Mouse (Mus musculus): ENCODE measurements around the gene Tmppe.

Gene Tmppe

GRCm38 (mm10) chr9:114442893-114443292, 42.0 kb downstream of the Tmppe start:
- DNase-seq (ENCODE audit: low spot score in 2 of 2), result no peak

GRCm38 (mm10) chr9:114443351-114443750, 42.4 kb downstream of the Tmppe start:
- DNase-seq (ENCODE audit: low spot score in 2 of 2), result peak in 1 of 2 experiments; percentile 20

- no peak for DNase-seq (ENCODE audit: low spot score in 2 of 2)
Measured at GRCm38 (mm10) chr9:114446887-114447286, 46.0 kb downstream of the Tmppe start.

- DNase-seq (ENCODE audit: low spot score in 2 of 2), result no peak
Measured at GRCm38 (mm10) chr9:114448700-114449099, 47.8 kb downstream of the Tmppe start.

- no peak for DNase-seq (ENCODE audit: low spot score in 2 of 2)
Measured at GRCm38 (mm10) chr9:114449120-114449754, 48.3 kb downstream of the Tmppe start.

GRCm38 (mm10) chr9:114451615-114452014, 50.7 kb downstream of the Tmppe start:
- DNase-seq (ENCODE audit: low spot score in 2 of 2), result no peak

- DNase-seq (ENCODE audit: low spot score in 2 of 2), result no peak
Measured at GRCm38 (mm10) chr9:114452418-114452817, 51.5 kb downstream of the Tmppe start.

GRCm38 (mm10) chr9:114455420-114455819, 54.5 kb downstream of the Tmppe start:
- DNase-seq (ENCODE audit: low spot score in 2 of 2), result no peak

Measured in natural killer cell, adult 2 months (primary cell).